Mouse (Mus musculus) embryonic fibroblast, embryonic 13.5 days (primary cell): Measurements from ENCODE around the gene Dao.

Experiments used
- CTCF ChIP-seq: IDR thresholded peaks from 2 replicates; pipeline ENCODE4 v1.5.1; 2011; ENCODE audit warnings: mild to moderate bottlenecking, control low read depth, low read length, moderate library complexity, borderline replicate concordance; ENCODE audit not compliant: insufficient read depth
- POLR2A ChIP-seq: IDR thresholded peaks from 2 replicates; pipeline ENCODE4 v1.6.1; 2011; ENCODE audit warnings: low read depth, mild to moderate bottlenecking, control low read depth, low read length, moderate library complexity

DNA sequence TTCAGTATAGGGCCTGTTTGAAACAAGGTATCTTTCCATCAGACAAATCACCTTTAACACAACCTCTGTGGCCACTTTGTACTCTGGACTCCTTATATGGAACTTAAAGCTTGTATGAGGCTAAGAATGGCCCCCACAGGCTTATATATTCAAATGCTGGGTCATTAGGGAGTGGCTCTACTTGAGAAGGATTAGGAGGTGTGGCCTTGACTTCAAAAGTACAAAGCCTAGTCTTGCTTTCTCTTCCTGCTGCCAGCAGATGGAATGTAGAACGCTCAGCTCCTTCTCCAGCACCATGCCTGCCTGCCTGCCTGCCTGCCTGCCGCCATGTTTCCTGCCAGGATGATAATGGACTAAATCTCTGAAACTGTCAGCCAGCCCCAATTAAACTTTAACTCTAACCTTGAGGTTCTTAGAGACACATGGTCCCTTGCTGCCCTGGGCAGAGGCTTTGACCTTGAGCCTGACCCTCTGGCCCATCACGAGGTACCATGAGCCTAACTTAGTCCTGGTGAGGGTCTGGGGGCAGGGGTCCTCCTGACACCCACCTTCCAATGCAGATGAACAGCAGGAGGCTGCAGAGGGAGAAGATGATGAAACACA lies 28.8 kb downstream of the Dao start:
- no peak for TF ChIP-seq POLR2A
- TF ChIP-seq CTCF = no peak
